Mouse (Mus musculus): ENCODE results near the gene Psmd12.
"Not testable (repeated sequence)": the region's sequence is repeated elsewhere in the genome, so short reads cannot be mapped to it uniquely, and the experiment has no call there.

Gene Psmd12

GRCm38 (mm10) chr11:107462478-107462877 lies 16.8 kb upstream of the Psmd12 start:
- no peak for DNase-seq (ENCODE audit: low read depth, low spot score)

GRCm38 (mm10) chr11:107463251-107463681 lies 16.0 kb upstream of the Psmd12 start:
- DNase-seq (ENCODE audit: low read depth, low spot score), result no peak

GRCm38 (mm10) chr11:107464141-107464540 lies 15.1 kb upstream of the Psmd12 start:
- DNase-seq (ENCODE audit: low read depth, low spot score), result no peak

- DNase-seq (ENCODE audit: low read depth, low spot score), result no peak
Measured at GRCm38 (mm10) chr11:107465041-107465440, 14.2 kb upstream of the Psmd12 start.

GRCm38 (mm10) chr11:107465969-107466368 lies 13.3 kb upstream of the Psmd12 start:
- DNase-seq (ENCODE audit: low read depth, low spot score), result no peak

- no peak for DNase-seq (ENCODE audit: low read depth, low spot score)
Measured at GRCm38 (mm10) chr11:107466611-107467391, 12.5 kb upstream of the Psmd12 start.

- DNase-seq (ENCODE audit: low read depth, low spot score), result no peak
Measured at GRCm38 (mm10) chr11:107468252-107469030, 10.8 kb upstream of the Psmd12 start.

- DNase-seq (ENCODE audit: low read depth, low spot score), result no peak
Measured at GRCm38 (mm10) chr11:107469031-107469522, 10.2 kb upstream of the Psmd12 start.

GRCm38 (mm10) chr11:107469523-107470371 lies 9.5 kb upstream of the Psmd12 start:
- no peak for DNase-seq (ENCODE audit: low read depth, low spot score)

GRCm38 (mm10) chr11:107470521-107471041 lies 8.7 kb upstream of the Psmd12 start, which contains the start of gene Pitpnc1:
Gene Pitpnc1 (minus strand): TSS chr11:107470699.
- no peak for DNase-seq (ENCODE audit: low read depth, low spot score)

- no peak for DNase-seq (ENCODE audit: low read depth, low spot score)
Measured at GRCm38 (mm10) chr11:107471071-107471720, 8.1 kb upstream of the Psmd12 start.

GRCm38 (mm10) chr11:107472304-107472703 lies 7.0 kb upstream of the Psmd12 start:
- no peak for DNase-seq (ENCODE audit: low read depth, low spot score)

GRCm38 (mm10) chr11:107473137-107473820 lies 6.0 kb upstream of the Psmd12 start:
- DNase-seq (ENCODE audit: low read depth, low spot score), result no peak

GRCm38 (mm10) chr11:107479862-107480203 lies 549 bp downstream of the Psmd12 start:
- no peak for DNase-seq (ENCODE audit: low read depth, low spot score)

- DNase-seq (ENCODE audit: low read depth, low spot score), result no peak
Measured at GRCm38 (mm10) chr11:107484341-107484740, 5.1 kb downstream of the Psmd12 start.

GRCm38 (mm10) chr11:107502801-107503200 lies 23.5 kb downstream of the Psmd12 start:
- no peak for DNase-seq (ENCODE audit: low read depth, low spot score)

- DNase-seq (ENCODE audit: low read depth, low spot score), result not testable (repeated sequence)
Measured at GRCm38 (mm10) chr11:107504364-107504763, 25.1 kb downstream of the Psmd12 start.

- DNase-seq (ENCODE audit: low read depth, low spot score), result no peak
Measured at GRCm38 (mm10) chr11:107506260-107506659, 27.0 kb downstream of the Psmd12 start.

GRCm38 (mm10) chr11:107509631-107510338 lies 30.5 kb downstream of the Psmd12 start:
- DNase-seq (ENCODE audit: low read depth, low spot score), result no peak
